Mouse (Mus musculus) natural killer cell, adult 2 months (primary cell): Measurements from ENCODE around the gene Snrpd2.

Source experiments
- DNase-seq, 2 experiments: peaks; one replicate each; pipeline ENCODE4 v3.0.0; 2022; ENCODE audit warnings: low spot score in 2 of 2

Gene Snrpd2

GRCm38 (mm10) chr7:19178035-19178434 lies 28.5 kb downstream of the Snrpd2 start:
- no peak for DNase-seq

- peak; percentile 72 to 81 for DNase-seq
Observed at GRCm38 (mm10) chr7:19178443-19179092, 29.0 kb downstream of the Snrpd2 start.

- peak; percentile 54 to 72 for DNase-seq
Observed at GRCm38 (mm10) chr7:19179173-19179572, 29.7 kb downstream of the Snrpd2 start.

DNA sequence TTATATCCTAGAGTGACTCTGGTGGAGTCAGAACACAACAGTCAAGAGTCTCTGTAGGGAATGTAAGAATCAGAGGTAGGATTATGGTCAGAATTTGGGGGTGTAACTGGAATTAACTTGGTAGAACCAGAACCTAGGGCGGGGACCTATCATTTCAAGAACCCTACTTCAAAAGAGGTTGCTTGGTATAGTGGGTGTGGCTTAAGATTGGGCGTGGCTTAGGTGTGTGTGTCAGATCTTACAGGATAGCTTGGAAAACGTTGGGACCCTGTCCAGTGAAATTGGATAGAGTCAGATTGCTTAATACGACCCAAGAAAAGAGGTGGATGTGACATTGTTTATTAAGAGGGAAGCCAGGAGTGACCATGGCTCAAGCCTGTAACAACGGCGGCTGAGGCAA lies 30.4 kb downstream of the Snrpd2 start:
- no peak for DNase-seq

- DNase-seq = peak in 1 of 2 experiments; percentile 4
Observed at GRCm38 (mm10) chr7:19180862-19181429, 31.4 kb downstream of the Snrpd2 start.

- DNase-seq = no peak
Observed at GRCm38 (mm10) chr7:19184250-19184649, 34.7 kb downstream of the Snrpd2 start.

GRCm38 (mm10) chr7:19184758-19185157 lies 35.2 kb downstream of the Snrpd2 start:
- DNase-seq = no peak

- no peak for DNase-seq
Observed at GRCm38 (mm10) chr7:19194676-19195075, 45.2 kb downstream of the Snrpd2 start.

GRCm38 (mm10) chr7:19196676-19197075 lies 47.2 kb downstream of the Snrpd2 start:
- DNase-seq = peak; percentile 43 to 59

GRCm38 (mm10) chr7:19197985-19198384 lies 48.5 kb downstream of the Snrpd2 start:
- DNase-seq = peak; percentile 40 to 56

DNA sequence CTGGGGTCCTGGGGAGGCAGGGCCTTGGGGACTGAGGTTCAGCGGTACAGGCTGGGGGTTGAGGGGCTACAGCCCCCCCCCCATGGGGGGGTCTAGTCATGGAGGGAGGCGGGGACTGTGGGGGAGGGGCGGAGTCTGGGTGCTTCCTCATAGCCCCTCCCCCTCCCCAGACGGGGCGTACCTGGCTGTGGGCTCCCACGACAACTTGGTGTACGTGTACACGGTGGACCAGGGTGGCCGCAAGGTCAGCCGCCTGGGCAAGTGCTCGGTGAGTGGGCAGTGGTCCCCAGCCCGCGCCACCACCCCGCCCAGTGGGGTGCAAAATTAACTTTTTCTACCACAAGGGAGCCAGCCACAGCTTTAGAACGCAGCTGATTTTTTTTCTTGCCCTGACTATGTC lies 52.1 kb downstream of the Snrpd2 start:
- DNase-seq = no peak

DNA sequence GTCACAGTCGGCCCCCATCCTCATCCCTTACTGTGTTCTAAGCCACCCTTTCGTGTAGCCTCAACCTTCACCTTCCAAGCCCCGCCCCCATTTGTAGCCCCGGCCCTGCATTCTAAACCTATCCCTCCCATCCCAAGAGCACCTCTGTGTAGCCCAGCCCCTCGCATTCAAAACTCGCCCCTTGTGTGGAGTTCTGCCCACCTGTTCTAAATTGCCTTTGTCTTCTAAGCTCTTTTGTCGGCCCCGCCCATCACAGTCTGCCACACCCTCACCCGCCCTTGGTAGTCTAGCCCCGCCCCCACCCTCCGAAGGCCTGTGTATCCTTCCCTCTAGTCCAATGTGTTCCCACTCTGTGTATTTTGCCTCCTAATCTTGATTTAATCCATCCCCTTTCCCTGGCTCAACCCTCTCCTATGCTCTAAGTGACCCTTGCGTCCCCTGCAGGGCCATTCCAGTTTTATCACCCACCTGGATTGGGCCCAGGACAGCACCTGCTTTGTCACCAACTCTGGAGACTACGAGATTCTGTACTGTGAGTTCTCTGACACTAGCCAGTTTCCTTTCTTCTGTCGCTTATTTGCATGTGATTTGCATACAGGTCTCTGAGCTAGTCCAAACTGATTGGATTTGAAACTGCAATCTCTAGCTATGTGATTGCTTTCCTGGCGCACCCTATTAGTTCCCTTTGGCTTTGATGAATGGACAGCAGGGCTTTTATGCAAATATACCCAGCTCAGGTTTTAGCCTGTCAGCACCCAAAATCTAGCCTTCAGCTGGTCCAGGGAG lies 52.7 kb downstream of the Snrpd2 start:
- DNase-seq = no peak
